Mouse (Mus musculus) midbrain, embryonic 11.5 days (tissue): Measurements from ENCODE around the gene Tmem132d. TPM values are rescaled to one million over a fixed set of nuclear protein-coding genes. Genes with fewer than 3 reads are reported as not detected.

ENCODE experiments used
- ATAC-seq: fragments of 200-750 bp; cut with Nextera tagmentation; 2 replicates; pipeline ENCODE4 v1.8.0; 2017; ENCODE audit warnings: moderate TSS enrichment, moderate library complexity; ENCODE audit not compliant: low FRiP score
- DNase-seq: peaks from one replicate; pipeline ENCODE4 v3.0.0; 2015; ENCODE audit warnings: low spot score; ENCODE audit errors: missing footprints
- H3K27ac ChIP-seq: fragments of 300-500 bp; sonication (generic); 2 replicates; pipeline ENCODE4 v1.5.1; 2014; ENCODE audit warnings: low read depth, low read length
- H3K27me3 ChIP-seq: fragments of 300-500 bp; sonication (generic); 2 replicates; pipeline ENCODE4 v1.6.1; 2014; ENCODE audit warnings: mild to moderate bottlenecking, low read length, moderate library complexity, mixed read lengths; ENCODE audit not compliant: control insufficient read depth, insufficient read depth
- H3K36me3 ChIP-seq: fragments of 300-500 bp; sonication (generic); 2 replicates; pipeline ENCODE4 v1.6.1; 2014; ENCODE audit warnings: mild to moderate bottlenecking, low read length, moderate library complexity, mixed read lengths; ENCODE audit not compliant: control insufficient read depth, insufficient read depth
- H3K4me1 ChIP-seq: fragments of 300-500 bp; sonication (generic); 2 replicates; pipeline ENCODE4 v1.6.1; 2014; ENCODE audit warnings: low read length; ENCODE audit not compliant: control insufficient read depth, insufficient read depth
- H3K4me2 ChIP-seq: fragments of 300-500 bp; sonication (generic); 2 replicates; pipeline ENCODE4 v1.6.1; 2014; ENCODE audit warnings: mild to moderate bottlenecking, moderate library complexity
- H3K4me3 ChIP-seq: fragments of 300-500 bp; sonication (generic); 2 replicates; pipeline ENCODE4 v1.5.1; 2014; ENCODE audit warnings: low read depth, low read length
- H3K9ac ChIP-seq: fragments of 300-500 bp; sonication (generic); 2 replicates; pipeline ENCODE4 v1.6.1; 2014; ENCODE audit warnings: low read length
- H3K9me3 ChIP-seq: fragments of 300-500 bp; sonication (generic); 2 replicates; pipeline ENCODE4 v1.6.1; 2016; ENCODE audit warnings: low read length; ENCODE audit not compliant: control insufficient read depth
- WGBS: fragments of 180-500 bp; shearing (Covaris S2); extraction: QIAGEN DNeasy Blood & Tissue Kit; methylation state at CpG from one replicate; pipeline ENCODE4 v1.1.7; 2014; 5-methylcytosine and 5-hydroxymethylcytosine counted together
- polyA plus RNA-seq: library from polyadenylated mRNA; unstranded; fragments of >200 nt; fragmentation: Nextera tagmentation; extraction: Ambion mirVana; gene quantifications from 2 replicates; pipeline ENCODE4 v1.2.1, GENCODE M21; 2014

The Tmem132d gene
- polyA plus RNA-seq, 1 experiment from 2014 or later, result 0.36 TPM

DNA sequence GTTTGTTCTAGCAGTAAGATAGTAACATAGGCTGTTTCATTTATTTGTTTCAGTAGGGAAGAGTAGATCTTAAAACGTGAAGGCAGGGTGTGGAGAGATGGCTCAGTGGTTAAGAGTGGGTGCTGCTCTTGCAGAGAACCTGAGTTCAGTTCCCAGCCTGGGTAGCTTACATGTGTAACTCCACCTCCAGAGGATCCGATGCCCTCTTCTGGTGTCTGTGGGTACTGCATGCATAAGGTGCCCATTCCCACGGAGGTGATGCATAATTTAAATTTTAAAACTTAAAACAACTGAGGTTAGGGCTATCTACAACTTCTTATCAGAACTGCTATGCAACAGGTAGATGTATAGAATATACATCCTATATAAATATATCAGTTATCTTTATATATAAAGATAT lies 40.5 kb downstream of the Tmem132d start:
- no peak overlapping the region for H3K4me3 ChIP-seq
- no peaks in the 10 kb centered on the region for H3K36me3 ChIP-seq
- H3K27me3 ChIP-seq, result no peaks in the 10 kb centered on the region
- peaks cover 4% of the 10 kb centered on the region; the same call in 1 of the 2 replicates for H3K9me3 ChIP-seq
- 85% methylated on average over 3 of the region's 3 CpGs for WGBS
- H3K9ac ChIP-seq, result no peak overlapping the region
- no peak overlapping the region for H3K4me2 ChIP-seq
- H3K4me1 ChIP-seq, result no peaks in the 10 kb centered on the region
- DNase-seq (peak; percentile 60), ATAC-seq (no peak)
- no peak overlapping the region for H3K27ac ChIP-seq

DNA sequence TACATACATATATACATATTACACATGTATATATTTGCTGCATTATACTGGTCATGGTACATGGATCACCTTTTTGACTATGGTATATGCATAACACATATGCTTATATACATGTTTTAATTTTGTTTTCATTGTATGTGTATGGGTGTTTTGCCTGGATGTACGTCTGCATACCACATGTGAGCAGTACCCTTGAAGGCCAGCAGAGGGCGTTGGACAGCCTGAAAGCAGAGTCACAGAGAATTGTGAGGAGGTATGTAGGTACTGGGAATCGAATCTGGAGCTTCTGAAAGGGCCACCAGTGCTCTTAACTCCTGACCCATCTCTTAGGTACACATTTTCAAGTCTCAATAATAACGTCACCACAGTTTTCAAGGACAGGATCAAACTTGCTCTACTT lies 43.2 kb downstream of the Tmem132d start:
- Histone ChIP-seq H3K27me3 (no peaks in the 10 kb centered on the region), H3K27ac (no peak overlapping the region), H3K4me1 (no peaks in the 10 kb centered on the region), H3K9ac (no peak overlapping the region), H3K4me3 (no peak overlapping the region), H3K36me3 (no peaks in the 10 kb centered on the region), H3K9me3 (no peaks in the 10 kb centered on the region), H3K4me2 (no peak overlapping the region)
- ATAC-seq (no peak), DNase-seq (no peak)
- WGBS, result 58% methylated on average over 4 of the region's 4 CpGs

DNA sequence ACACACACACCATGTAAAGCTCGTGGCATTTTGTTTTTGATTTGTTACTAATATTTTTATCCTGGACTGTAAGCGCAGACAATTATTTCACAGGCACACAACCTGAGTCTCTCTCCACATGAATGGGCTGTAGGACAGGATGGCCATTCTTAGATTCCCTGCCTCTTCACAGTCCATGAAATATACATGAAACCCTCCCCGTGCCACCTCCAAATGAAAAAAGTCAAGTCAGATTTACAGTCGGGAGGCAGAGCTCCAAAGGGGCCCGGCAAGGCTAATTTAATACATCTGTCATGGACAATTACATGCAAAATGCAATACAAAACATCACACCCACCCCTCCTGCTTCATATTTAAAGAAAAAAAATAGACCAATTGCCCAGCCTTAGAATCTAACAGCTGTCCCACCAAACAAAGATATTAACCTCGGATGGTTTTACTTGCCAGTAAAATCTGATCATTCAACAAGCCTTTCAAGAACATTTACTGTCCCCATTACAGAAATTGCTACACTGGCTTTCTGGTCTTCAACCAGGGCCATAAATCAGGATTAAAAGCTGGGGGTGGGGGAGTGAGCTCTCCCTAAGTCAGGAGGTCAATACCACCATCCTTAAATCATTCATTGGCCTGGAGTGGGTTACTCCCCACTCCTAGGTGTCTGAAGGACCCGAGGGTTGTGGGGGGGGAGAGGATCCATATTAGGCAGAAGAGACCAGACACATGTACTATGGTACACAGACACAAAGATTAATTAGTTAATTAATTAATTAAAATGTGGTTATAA lies 44.3 kb downstream of the Tmem132d start:
- Histone ChIP-seq H3K27me3 (no peaks in the 10 kb centered on the region), H3K9ac (no peak overlapping the region), H3K27ac (no peak overlapping the region), H3K4me1 (no peaks in the 10 kb centered on the region), H3K4me3 (no peak overlapping the region), H3K9me3 (no peaks in the 10 kb centered on the region), H3K36me3 (no peaks in the 10 kb centered on the region), H3K4me2 (no peak overlapping the region)
- DNase-seq (no peak), ATAC-seq (no peak)
- 82% methylated on average over 7 of the region's 7 CpGs for WGBS

DNA sequence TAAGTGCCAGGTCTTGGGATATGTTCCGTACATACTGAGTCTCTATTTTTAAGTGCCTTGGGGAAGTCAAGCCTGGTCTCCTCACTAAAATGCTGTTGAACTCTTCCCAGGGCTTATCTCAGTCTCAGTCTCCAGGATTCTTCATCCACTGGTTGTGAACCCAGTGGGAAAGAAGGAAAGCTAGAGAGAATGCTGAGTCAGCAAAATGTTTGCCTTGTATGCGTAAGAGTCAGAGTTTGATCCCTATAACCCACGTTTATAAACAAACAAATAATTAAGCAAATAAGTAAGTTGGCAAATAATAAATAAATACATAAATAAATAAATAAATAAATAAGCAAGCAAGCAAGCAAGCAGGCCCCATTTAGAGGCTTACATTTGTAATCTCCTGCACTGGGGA lies 63.1 kb downstream of the Tmem132d start:
- Histone ChIP-seq H3K36me3 (no peaks in the 10 kb centered on the region), H3K27me3 (no peaks in the 10 kb centered on the region), H3K4me1 (no peaks in the 10 kb centered on the region), H3K4me3 (no peak overlapping the region), H3K27ac (no peak overlapping the region), H3K9me3 (no peaks in the 10 kb centered on the region), H3K4me2 (no peak overlapping the region), H3K9ac (no peak overlapping the region)
- ATAC-seq (no peak), DNase-seq (no peak)
- WGBS, result 89% methylated on average over 3 of the region's 3 CpGs

DNA sequence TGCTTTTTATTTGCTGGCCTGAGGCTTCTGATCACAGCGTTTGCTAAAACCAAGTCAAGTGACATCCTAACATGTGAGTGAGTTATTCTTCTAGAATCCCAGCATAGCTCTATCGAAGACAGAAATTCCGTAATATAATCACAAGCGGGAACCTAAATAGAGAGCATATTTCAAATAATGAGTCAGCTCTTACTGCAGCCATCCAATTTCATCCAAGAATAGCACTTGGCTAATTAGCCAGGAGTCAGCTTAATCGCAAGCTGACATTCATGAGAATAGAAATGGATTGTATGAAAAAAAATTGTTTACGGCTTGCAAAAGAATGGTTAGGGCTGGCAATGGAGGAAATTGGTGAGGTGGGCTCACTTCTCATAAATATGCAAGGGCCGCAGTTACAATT lies 63.8 kb downstream of the Tmem132d start:
- Histone ChIP-seq H3K9ac (no peak overlapping the region), H3K4me2 (no peak overlapping the region), H3K9me3 (no peaks in the 10 kb centered on the region), H3K27me3 (no peaks in the 10 kb centered on the region), H3K36me3 (no peaks in the 10 kb centered on the region), H3K4me1 (no peaks in the 10 kb centered on the region), H3K27ac (no peak overlapping the region), H3K4me3 (no peak overlapping the region)
- DNase-seq, result no peak
- 95% methylated on average over 7 of the region's 7 CpGs for WGBS
- ATAC-seq, result no peak

DNA sequence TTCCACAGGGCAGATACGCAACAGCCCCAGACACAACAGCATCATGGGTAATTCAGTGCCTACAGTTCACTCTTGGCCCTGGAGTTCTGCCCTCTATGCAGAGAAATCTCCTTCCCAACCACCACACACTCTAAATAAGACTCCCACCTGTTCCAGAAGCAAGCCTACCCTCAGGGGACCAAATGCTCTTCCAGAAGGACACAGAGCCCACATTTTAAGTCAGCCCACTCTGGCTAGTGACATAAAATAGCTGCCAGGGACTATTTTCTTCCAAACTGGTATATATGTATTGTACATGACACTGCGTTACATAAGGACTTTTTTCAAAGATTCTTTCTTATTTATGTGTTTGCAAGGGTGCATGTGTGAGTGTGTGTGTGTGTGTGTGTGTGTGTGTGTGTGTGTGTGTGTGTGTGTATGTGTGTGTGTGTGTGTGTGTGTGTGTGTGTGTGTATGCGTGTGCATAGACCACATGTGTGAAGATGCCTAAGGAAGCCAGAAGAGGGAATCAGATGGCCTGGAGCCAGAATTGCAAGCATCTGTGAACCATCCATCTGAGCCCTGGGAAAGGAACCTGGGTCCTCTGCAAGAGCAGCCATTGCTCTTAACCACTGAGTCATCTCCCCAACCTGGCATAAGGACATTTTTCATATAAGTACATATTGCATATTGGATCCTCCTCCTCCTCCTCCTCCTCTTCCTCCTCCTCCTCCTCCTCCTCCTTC lies 67.5 kb downstream of the Tmem132d start:
- Histone ChIP-seq H3K36me3 (no peaks in the 10 kb centered on the region), H3K27ac (no peak overlapping the region), H3K9me3 (no peaks in the 10 kb centered on the region), H3K9ac (no peak overlapping the region), H3K4me3 (no peak overlapping the region), H3K4me2 (no peak overlapping the region), H3K4me1 (no peaks in the 10 kb centered on the region), H3K27me3 (no peaks in the 10 kb centered on the region)
- WGBS, result 96% methylated on average over 3 of the region's 3 CpGs
- no peak for DNase-seq
- no peak for ATAC-seq

DNA sequence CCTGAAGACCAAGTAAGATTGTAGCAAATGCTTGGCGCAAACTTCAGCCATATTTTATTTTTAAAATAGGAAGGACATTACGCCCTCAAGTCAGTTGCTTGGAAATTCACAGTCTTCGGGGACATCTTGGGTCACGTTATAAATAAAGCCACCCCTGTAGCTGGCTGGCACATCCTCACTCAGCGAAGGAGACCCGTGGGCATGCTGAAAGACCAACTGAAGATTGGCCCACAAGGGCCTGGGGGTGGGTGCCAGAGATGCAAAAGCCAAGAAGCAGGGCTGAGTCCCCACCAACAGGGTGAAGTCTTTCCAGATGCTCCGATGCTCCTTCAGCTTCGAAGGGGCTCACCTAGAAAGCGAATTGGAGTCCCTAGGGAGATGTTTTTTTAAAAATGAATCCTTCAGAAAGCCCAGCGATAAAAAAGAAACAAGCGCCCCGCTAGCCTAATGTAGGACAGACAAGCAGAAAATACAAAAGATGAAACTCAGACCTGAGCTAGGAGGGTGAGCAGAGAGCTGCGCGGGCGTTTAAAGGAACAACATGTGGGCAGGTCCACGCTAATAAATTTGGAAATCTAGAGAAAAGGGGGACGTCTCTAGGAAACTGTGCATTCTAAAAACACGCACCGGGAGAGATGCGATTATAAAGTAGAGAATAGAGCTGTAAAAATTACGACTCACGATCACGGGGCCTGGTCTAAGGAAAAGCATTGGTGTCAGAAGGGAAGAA lies 71.8 kb downstream of the Tmem132d start:
- 62% methylated on average over 23 of the region's 23 CpGs for WGBS
- H3K27me3 ChIP-seq, result no peaks in the 10 kb centered on the region

DNA sequence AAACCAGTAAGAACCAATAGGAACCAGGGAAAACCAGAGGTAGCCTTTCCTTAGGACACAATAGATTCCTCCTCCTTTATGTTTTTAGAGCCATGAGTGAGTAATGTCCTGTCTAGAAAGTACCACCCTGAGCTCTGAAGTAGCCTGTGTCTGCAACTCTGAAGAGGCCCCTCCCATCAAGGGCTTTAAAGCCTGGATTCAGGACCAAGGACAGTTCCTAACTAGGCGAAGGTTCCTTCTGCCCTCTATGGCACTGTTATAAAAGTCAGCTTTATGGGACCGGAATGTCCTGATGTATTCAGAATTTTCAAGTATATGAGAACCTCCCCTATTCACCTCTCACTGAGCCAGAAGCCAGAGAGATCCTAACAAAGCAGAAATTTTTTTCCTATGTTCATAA lies 84.0 kb downstream of the Tmem132d start:
- no peaks in the 10 kb centered on the region for H3K4me1 ChIP-seq
- no peaks in the 10 kb centered on the region for H3K9me3 ChIP-seq
- H3K27ac ChIP-seq, result no peak overlapping the region
- H3K9ac ChIP-seq, result no peak overlapping the region
- H3K4me3 ChIP-seq, result no peak overlapping the region
- H3K4me2 ChIP-seq, result no peak overlapping the region
- no peaks in the 10 kb centered on the region for H3K27me3 ChIP-seq
- peak; percentile 88 for DNase-seq
- H3K36me3 ChIP-seq, result no peaks in the 10 kb centered on the region
- no peak for ATAC-seq
- WGBS, result 48% methylated on average over 2 of the region's 2 CpGs

More for the DNA sequence above, 71.8 kb downstream of the Tmem132d start:
- H3K27ac ChIP-seq, result no peak overlapping the region
- H3K4me3 ChIP-seq, result no peak overlapping the region
- DNase-seq (no peak), ATAC-seq (no peak)
- H3K4me1 ChIP-seq, result no peaks in the 10 kb centered on the region
- no peaks in the 10 kb centered on the region for H3K36me3 ChIP-seq
- no peaks in the 10 kb centered on the region for H3K9me3 ChIP-seq
- H3K9ac ChIP-seq, result no peak overlapping the region
- H3K4me2 ChIP-seq, result no peak overlapping the region

DNA sequence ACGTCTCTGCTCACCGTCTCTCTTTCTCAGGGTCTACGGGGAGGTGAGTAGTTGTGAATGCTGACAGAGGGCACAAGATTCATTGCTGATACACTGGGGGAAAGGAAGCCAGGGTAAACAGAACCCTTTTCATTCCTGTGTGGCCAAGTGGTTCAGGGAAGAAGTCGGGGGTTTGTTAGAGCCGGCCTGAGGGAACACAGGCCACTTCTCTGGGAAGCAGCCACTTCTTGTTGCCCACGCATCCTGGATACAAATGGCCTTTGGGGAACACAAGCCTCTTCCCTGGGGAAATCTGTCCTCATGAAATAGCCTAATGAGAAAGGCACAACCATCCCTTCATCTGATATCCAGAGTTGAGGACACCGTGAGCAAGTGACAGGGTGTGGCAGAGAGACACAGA lies 96.0 kb downstream of the Tmem132d start:
- Histone ChIP-seq H3K27me3 (no peaks in the 10 kb centered on the region), H3K27ac (no peak overlapping the region), H3K4me1 (no peaks in the 10 kb centered on the region), H3K9ac (no peak overlapping the region), H3K9me3 (no peaks in the 10 kb centered on the region), H3K36me3 (no peaks in the 10 kb centered on the region), H3K4me3 (no peak overlapping the region), H3K4me2 (no peak overlapping the region)
- DNase-seq (no peak), ATAC-seq (no peak)
- 87% methylated on average over 7 of the region's 7 CpGs for WGBS
